Comparison of ENCODE assay signal across 16 mouse cellular contexts in genomic region chr2:22782057-22782456, GRCm38 (mm10).
"Had no signal": no experiment of that assay in that cellular context is flagged by ENCODE, and none has a peak within 500 bp of the region (broad histone marks: within the 10 kb centered on the region; RNA-seq: fewer than 3 reads in every experiment).

No protein-coding gene starts in this region.

- H3K4me3 ChIP-seq: limb, embryonic 13.5 days; midbrain, embryonic 10.5 days; myocyte; neural tube, embryonic 15.5 days; stomach, embryonic 15.5 days had no signal

- H3K4me2 ChIP-seq: limb, embryonic 13.5 days; neural tube, embryonic 15.5 days; stomach, embryonic 15.5 days had no signal

- H3K9me3 ChIP-seq: limb, embryonic 13.5 days; midbrain, embryonic 10.5 days; neural tube, embryonic 15.5 days; stomach, embryonic 15.5 days had no signal

- H3K36me3 ChIP-seq: limb, embryonic 13.5 days; midbrain, embryonic 10.5 days; neural tube, embryonic 15.5 days; stomach, embryonic 15.5 days had no signal

- DNase-seq: kidney, adult 11 months; kidney, adult 9 months; kidney, postnatal 10 days; kidney, postnatal 4 days; left cerebral cortex, postnatal 4 days; lung, adult 18-20 months; midbrain, embryonic 14.5 days; right cerebral cortex, adult 18-20 months; right cerebral cortex, postnatal 25 days; thymus, adult 2 months; thymus, postnatal 36 days had no signal

- H3K4me1 ChIP-seq: limb, embryonic 13.5 days; midbrain, embryonic 10.5 days; neural tube, embryonic 15.5 days; stomach, embryonic 15.5 days had no signal

- H3K27ac ChIP-seq: limb, embryonic 13.5 days; midbrain, embryonic 10.5 days; neural tube, embryonic 15.5 days; stomach, embryonic 15.5 days had no signal

- H3K27me3 ChIP-seq: limb, embryonic 13.5 days; neural tube, embryonic 15.5 days; stomach, embryonic 15.5 days had no signal

- H3K9ac ChIP-seq: limb, embryonic 13.5 days; neural tube, embryonic 15.5 days; stomach, embryonic 15.5 days had no signal
